Mouse (Mus musculus): Measurements from ENCODE around the gene Tsc22d4. TPM values are rescaled to one million over a fixed set of nuclear protein-coding genes. Genes with fewer than 3 reads are reported as not detected.

The Tsc22d4 gene
- polyA plus RNA-seq, 2 experiments = 23.0 to 49.7 TPM

- Histone ChIP-seq H3K36me3 (replicated peaks; ENCODE audit: control insufficient read depth, insufficient read depth, low read depth) (peaks cover 34% of the 10 kb centered on the region), H3K4me1 (replicated peaks; ENCODE audit: control insufficient read depth in 2 of 2, insufficient read depth in 2 of 2, low read length in 1 of 2) (no peaks in the 10 kb centered on the region), H3K9ac (replicated peaks) (no peak overlapping the region), H3K27me3 (ENCODE audit: control insufficient read depth, insufficient read depth, low read length) (no peaks in the 10 kb centered on the region), H3K4me3 (ENCODE audit: insufficient read depth in 1 of 2, low read depth in 2 of 2, low read length in 2 of 2) (no peak overlapping the region), H3K4me2 (ENCODE audit: low read depth) (no peak overlapping the region), H3K9me3 (ENCODE audit: control insufficient read depth, low read length) (no peaks in the 10 kb centered on the region), H3K27ac (no peak overlapping the region)
- TF ChIP-seq CTCF (IDR thresholded peaks at IDR 0.05; ENCODE audit: low read depth) (no peak), EP300 (IDR thresholded peaks at IDR 0.05; ENCODE audit: low read depth) (no peak)
- WGBS (ENCODE audit: insufficient replicate concordance) = 86% methylated on average over 19 of the region's 19 CpGs
- ATAC-seq (ENCODE audit: insufficient read depth) (no peak), DNase-seq (ENCODE audit: low read depth in 3 of 3, low spot score in 3 of 3) (no peak)
Measured at GRCm38 (mm10) chr5:137758921-137759534, 13.5 kb downstream of the Tsc22d4 start.

- H3K36me3 ChIP-seq (replicated peaks; ENCODE audit: control insufficient read depth, insufficient read depth, low read depth) = peaks cover 33% of the 10 kb centered on the region
- no peaks in the 10 kb centered on the region for H3K4me1 ChIP-seq (replicated peaks; ENCODE audit: control insufficient read depth in 2 of 2, insufficient read depth in 2 of 2, low read length in 1 of 2)
- ATAC-seq (ENCODE audit: insufficient read depth) (peak; percentile 61), DNase-seq (ENCODE audit: low read depth in 3 of 3, low spot score in 3 of 3) (peak; percentile 68 to 75 (median 73))
- H3K4me3 ChIP-seq (ENCODE audit: insufficient read depth in 1 of 2, low read depth in 2 of 2, low read length in 2 of 2) = no peak overlapping the region
- WGBS (ENCODE audit: insufficient replicate concordance) = 41% methylated on average over 4 of the region's 4 CpGs
- no peak overlapping the region for H3K9ac ChIP-seq (replicated peaks)
- H3K27ac ChIP-seq = no peak overlapping the region
- no peak for TF ChIP-seq EP300 (IDR thresholded peaks at IDR 0.05; ENCODE audit: low read depth)
- TF ChIP-seq CTCF (IDR thresholded peaks at IDR 0.05; ENCODE audit: low read depth) = peak; percentile 98
- H3K4me2 ChIP-seq (ENCODE audit: low read depth) = no peak overlapping the region
- H3K9me3 ChIP-seq (ENCODE audit: control insufficient read depth, low read length) = no peaks in the 10 kb centered on the region
- no peaks in the 10 kb centered on the region for H3K27me3 ChIP-seq (ENCODE audit: control insufficient read depth, insufficient read depth, low read length)
Measured at GRCm38 (mm10) chr5:137759971-137760412, 14.5 kb downstream of the Tsc22d4 start.

GRCm38 (mm10) chr5:137764609-137765340 lies 19.2 kb downstream of the Tsc22d4 start:
- no peak for TF ChIP-seq CTCF (IDR thresholded peaks at IDR 0.05; ENCODE audit: low read depth)
- TF ChIP-seq EP300 (IDR thresholded peaks at IDR 0.05; ENCODE audit: low read depth) = no peak
- H3K4me2 ChIP-seq (ENCODE audit: low read depth) = no peak overlapping the region
- H3K4me3 ChIP-seq (ENCODE audit: insufficient read depth in 1 of 2, low read depth in 2 of 2, low read length in 2 of 2) = no peak overlapping the region
- H3K9ac ChIP-seq (replicated peaks) = no peak overlapping the region
- DNase-seq (ENCODE audit: low read depth in 3 of 3, low spot score in 3 of 3) (no peak), ATAC-seq (ENCODE audit: insufficient read depth) (no peak)
- WGBS (ENCODE audit: insufficient replicate concordance) = 64% methylated on average over 9 of the region's 9 CpGs
- H3K36me3 ChIP-seq (replicated peaks; ENCODE audit: control insufficient read depth, insufficient read depth, low read depth) = no peaks in the 10 kb centered on the region
- no peaks in the 10 kb centered on the region for H3K27me3 ChIP-seq (ENCODE audit: control insufficient read depth, insufficient read depth, low read length)
- no peaks in the 10 kb centered on the region for H3K9me3 ChIP-seq (ENCODE audit: control insufficient read depth, low read length)
- H3K27ac ChIP-seq = no peak overlapping the region
- no peaks in the 10 kb centered on the region for H3K4me1 ChIP-seq (replicated peaks; ENCODE audit: control insufficient read depth in 2 of 2, insufficient read depth in 2 of 2, low read length in 1 of 2)

- no peak overlapping the region for H3K4me2 ChIP-seq (ENCODE audit: low read depth)
- H3K9me3 ChIP-seq (ENCODE audit: control insufficient read depth, low read length) = no peaks in the 10 kb centered on the region
- H3K27me3 ChIP-seq (ENCODE audit: control insufficient read depth, insufficient read depth, low read length) = no peaks in the 10 kb centered on the region
- no peaks in the 10 kb centered on the region for H3K4me1 ChIP-seq (replicated peaks; ENCODE audit: control insufficient read depth in 2 of 2, insufficient read depth in 2 of 2, low read length in 1 of 2)
- no peak overlapping the region for H3K27ac ChIP-seq
- H3K9ac ChIP-seq (replicated peaks) = no peak overlapping the region
- H3K4me3 ChIP-seq (ENCODE audit: insufficient read depth in 1 of 2, low read depth in 2 of 2, low read length in 2 of 2) = no peak overlapping the region
- TF ChIP-seq EP300 (IDR thresholded peaks at IDR 0.05; ENCODE audit: low read depth) (no peak), CTCF (IDR thresholded peaks at IDR 0.05; ENCODE audit: low read depth) (peak; percentile 79)
- 52% methylated on average over 3 of the region's 3 CpGs for WGBS (ENCODE audit: insufficient replicate concordance)
- DNase-seq (ENCODE audit: low read depth in 3 of 3, low spot score in 3 of 3) (no peak), ATAC-seq (ENCODE audit: insufficient read depth) (no peak)
- no peaks in the 10 kb centered on the region for H3K36me3 ChIP-seq (replicated peaks; ENCODE audit: control insufficient read depth, insufficient read depth, low read depth)
Measured at GRCm38 (mm10) chr5:137766270-137766669, 20.7 kb downstream of the Tsc22d4 start.

GRCm38 (mm10) chr5:137768475-137768874 lies 22.9 kb downstream of the Tsc22d4 start:
- whole genome bisulfite sequencing (ENCODE audit: insufficient replicate concordance) = 50% methylated on average over 1 of the region's 1 CpGs
- H3K27me3 ChIP-seq (ENCODE audit: control insufficient read depth, insufficient read depth, low read length) = no peaks in the 10 kb centered on the region
- no peaks in the 10 kb centered on the region for H3K36me3 ChIP-seq (replicated peaks; ENCODE audit: control insufficient read depth, insufficient read depth, low read depth)
- peaks cover 0 to 9% of the 10 kb centered on the region in 2 experiments; a peak in 2 of 4 replicates for H3K4me1 ChIP-seq (replicated peaks; ENCODE audit: control insufficient read depth in 2 of 2, insufficient read depth in 2 of 2, low read length in 1 of 2)
- H3K4me3 ChIP-seq (ENCODE audit: insufficient read depth in 1 of 2, low read depth in 2 of 2, low read length in 2 of 2) = no peak overlapping the region
- H3K9me3 ChIP-seq (ENCODE audit: control insufficient read depth, low read length) = no peaks in the 10 kb centered on the region
- no peak for DNase-seq (ENCODE audit: low read depth in 3 of 3, low spot score in 3 of 3)
- TF ChIP-seq EP300 (IDR thresholded peaks at IDR 0.05; ENCODE audit: low read depth) (no peak), CTCF (IDR thresholded peaks at IDR 0.05; ENCODE audit: low read depth) (no peak)
- no peak overlapping the region for H3K27ac ChIP-seq
- ATAC-seq (ENCODE audit: insufficient read depth) = no peak
- H3K9ac ChIP-seq (replicated peaks) = no peak overlapping the region
- no peak overlapping the region for H3K4me2 ChIP-seq (ENCODE audit: low read depth)
